ENCODE assay signal across 17 mouse cellular contexts in the genomic region with DNA sequence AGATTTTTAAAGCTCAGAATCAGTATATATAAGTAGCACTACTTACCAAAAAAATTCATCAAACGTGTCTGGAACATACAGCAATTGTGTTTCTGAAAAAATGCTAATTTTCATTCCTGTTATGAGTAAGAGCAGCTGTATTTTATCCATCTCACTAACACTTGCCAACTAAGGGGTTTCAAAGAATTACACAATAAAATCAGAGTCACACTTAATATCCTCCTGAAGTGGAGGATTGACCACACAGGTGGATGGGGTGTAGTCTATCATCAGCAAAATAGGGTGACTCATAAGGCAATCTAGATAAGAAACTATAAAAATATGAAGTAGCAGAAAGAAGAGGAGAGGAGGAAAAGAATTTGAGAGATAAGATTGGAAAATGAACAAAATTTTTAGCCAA.
"Had no signal": no experiment of that assay in that cellular context is flagged by ENCODE, and none has a peak within 500 bp of the region (broad histone marks: within the 10 kb centered on the region; RNA-seq: fewer than 3 reads in every experiment).

No protein-coding gene starts in this region.

- H3K27me3 ChIP-seq: liver, embryonic 13.5 days; liver, embryonic 15.5 days; megakaryocyte, embryonic 14.5 days; midbrain, embryonic 13.5 days; midbrain, embryonic 15.5 days; neural tube, embryonic 12.5 days; stomach, embryonic 15.5 days had no signal

- H3K9me3 ChIP-seq: liver, embryonic 13.5 days; liver, embryonic 15.5 days; megakaryocyte, embryonic 14.5 days; midbrain, embryonic 13.5 days; midbrain, embryonic 15.5 days; neural tube, embryonic 12.5 days; stomach, embryonic 15.5 days had no signal

- H3K27ac ChIP-seq: liver, embryonic 13.5 days; liver, embryonic 15.5 days; macrophage; midbrain, embryonic 13.5 days; midbrain, embryonic 15.5 days; neural tube, embryonic 12.5 days; stomach, embryonic 15.5 days; stomach, postnatal 0 days had no signal

- ATAC-seq: liver, postnatal 0 days; midbrain, embryonic 13.5 days; midbrain, embryonic 15.5 days had no signal

- H3K4me2 ChIP-seq: liver, embryonic 11.5 days; liver, embryonic 13.5 days; liver, embryonic 15.5 days; midbrain, embryonic 11.5 days; midbrain, embryonic 13.5 days; midbrain, embryonic 15.5 days; neural tube, embryonic 12.5 days; stomach, embryonic 15.5 days had no signal

- H3K36me3 ChIP-seq: liver, embryonic 13.5 days; liver, embryonic 15.5 days; midbrain, embryonic 13.5 days; midbrain, embryonic 15.5 days; neural tube, embryonic 12.5 days; stomach, embryonic 15.5 days had no signal

- H3K4me3 ChIP-seq: liver, embryonic 13.5 days; liver, embryonic 15.5 days; megakaryocyte, embryonic 14.5 days; midbrain, embryonic 13.5 days; midbrain, embryonic 15.5 days; neural tube, embryonic 12.5 days; stomach, embryonic 15.5 days had no signal

- H3K9ac ChIP-seq: liver, embryonic 13.5 days; liver, embryonic 15.5 days; liver, postnatal 0 days; midbrain, embryonic 13.5 days; midbrain, embryonic 15.5 days; neural tube, embryonic 12.5 days; stomach, embryonic 15.5 days had no signal

- H3K4me1 ChIP-seq: liver, embryonic 13.5 days; liver, embryonic 15.5 days; megakaryocyte, embryonic 14.5 days; midbrain, embryonic 13.5 days; midbrain, embryonic 15.5 days; neural tube, embryonic 12.5 days; stomach, embryonic 15.5 days had no signal

- DNase-seq: liver, embryonic 13.5 days; liver, postnatal 0 days; lung, postnatal 36 days; right cerebral cortex, postnatal 14 days; thymus, adult 2 months; thymus, postnatal 25 days; thymus, postnatal 4 days had no signal
